Mouse (Mus musculus) T-helper 2 cell (primary cell): ENCODE measurements around the gene Olfr646.

ENCODE experiments used
- in situ Hi-C: fragments of 300-600 bp; cut with MboI, MseI; formaldehyde crosslinking; loops from one replicate; pipeline ENCODE4 v1.15.1; 2025; ENCODE audit warnings: high pct_unique_total_duplicates

Olfr646 gene

DNA sequence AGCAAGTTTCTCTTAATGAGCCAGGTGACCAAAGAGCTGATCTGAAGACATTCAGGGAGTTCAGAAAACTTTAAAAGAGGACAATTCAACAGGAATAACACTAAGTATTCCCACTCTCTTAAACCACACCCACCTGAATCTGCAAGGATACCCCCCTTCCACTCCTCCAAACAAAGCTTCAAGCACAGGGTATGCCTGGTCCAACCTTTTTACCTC, at the start of gene Olfr646:
Gene Olfr646, plus strand, starts transcription at position 117 of the 216 bp plus-strand sequence.
- in situ Hi-C loops: no loop called here

DNA sequence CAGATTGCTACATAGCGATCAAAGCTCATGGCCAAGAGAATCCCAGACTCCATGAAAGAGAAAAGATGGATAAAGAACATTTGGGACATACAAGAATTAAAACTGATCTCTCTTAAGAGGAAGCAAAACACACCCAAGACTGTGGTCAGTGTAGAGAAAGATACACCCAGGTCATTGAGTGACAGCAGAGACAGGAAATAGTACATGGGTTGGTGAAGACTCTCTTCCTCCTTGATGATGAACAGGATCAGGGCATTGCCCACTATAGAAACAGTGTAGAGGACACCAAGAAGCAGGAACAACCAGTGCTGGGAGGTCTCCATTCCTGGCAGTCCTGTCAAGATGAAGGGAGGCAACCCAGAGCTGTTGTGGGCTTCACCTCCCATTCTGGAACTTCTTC, 45.5 kb upstream of the Olfr646 start:
- in situ Hi-C loops: no loop called here

DNA sequence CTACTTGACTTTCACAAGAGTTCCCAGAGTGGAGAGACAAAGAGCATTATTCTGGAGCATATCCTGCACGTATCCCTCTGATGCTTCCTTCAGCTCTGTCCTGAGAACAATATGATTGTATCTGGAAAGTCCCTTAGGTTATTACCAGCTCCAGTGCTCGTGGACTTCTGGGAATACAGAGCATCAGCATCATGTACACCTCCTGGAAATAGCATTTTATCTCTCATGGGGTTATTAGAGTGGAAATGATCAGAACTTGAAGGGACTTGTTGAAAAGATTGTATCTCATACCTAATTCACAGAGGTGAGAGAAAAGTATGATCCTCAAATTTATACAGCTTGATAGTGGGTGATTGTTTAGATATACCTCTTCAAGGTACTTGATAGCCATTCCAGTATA, 43.3 kb upstream of the Olfr646 start, which contains the start of gene 4930516K23Rik:
Gene 4930516K23Rik, minus strand, starts transcription at position 101 of the 400 bp plus-strand sequence.
- in situ Hi-C loops: no loop called here

DNA sequence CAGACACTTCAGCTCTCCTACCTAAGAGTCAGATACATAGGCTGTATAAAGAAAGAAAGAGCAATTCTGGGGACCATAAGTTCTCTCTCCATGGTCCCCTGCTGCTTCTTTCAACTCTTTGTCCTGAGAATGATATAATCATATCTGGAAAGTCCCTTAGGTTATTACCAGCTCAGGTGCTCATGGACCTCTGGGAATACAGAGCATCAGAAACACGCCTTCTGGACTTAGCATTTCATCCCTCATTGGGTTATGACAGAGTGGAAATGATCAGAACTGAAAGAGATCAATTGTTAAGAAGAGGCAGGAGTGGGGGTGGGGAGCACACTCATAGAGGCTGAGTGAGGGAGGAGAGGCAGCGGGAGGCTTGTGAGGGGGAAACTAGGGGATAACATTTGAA, 32.9 kb upstream of the Olfr646 start, which contains the start of gene Olfr644:
Gene Olfr644, minus strand, starts transcription at position 101 of the 400 bp plus-strand sequence.
- in situ Hi-C loops: no loop called here

DNA sequence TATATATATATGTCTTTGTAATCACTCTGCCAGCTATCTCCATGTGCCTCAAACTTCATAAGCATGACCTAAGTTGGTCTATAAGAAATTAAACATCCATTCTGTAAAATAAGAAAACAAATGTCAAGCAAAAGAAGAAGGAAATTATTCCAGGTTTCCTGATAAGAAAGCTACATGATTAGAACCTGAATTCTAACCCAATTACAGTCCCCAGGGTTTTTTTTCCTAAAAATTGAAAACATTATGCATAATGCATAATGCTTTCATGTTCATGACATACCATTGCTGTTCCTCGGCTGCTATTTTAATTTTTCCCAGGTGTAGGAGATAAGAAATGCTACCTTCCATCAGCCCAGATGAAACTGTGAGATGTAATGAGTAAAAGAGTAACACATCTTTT, 19.3 kb upstream of the Olfr646 start, which contains the start of gene Olfr645:
Gene Olfr645, minus strand, starts transcription at position 101 of the 400 bp plus-strand sequence.
- in situ Hi-C loops: no loop called here

DNA sequence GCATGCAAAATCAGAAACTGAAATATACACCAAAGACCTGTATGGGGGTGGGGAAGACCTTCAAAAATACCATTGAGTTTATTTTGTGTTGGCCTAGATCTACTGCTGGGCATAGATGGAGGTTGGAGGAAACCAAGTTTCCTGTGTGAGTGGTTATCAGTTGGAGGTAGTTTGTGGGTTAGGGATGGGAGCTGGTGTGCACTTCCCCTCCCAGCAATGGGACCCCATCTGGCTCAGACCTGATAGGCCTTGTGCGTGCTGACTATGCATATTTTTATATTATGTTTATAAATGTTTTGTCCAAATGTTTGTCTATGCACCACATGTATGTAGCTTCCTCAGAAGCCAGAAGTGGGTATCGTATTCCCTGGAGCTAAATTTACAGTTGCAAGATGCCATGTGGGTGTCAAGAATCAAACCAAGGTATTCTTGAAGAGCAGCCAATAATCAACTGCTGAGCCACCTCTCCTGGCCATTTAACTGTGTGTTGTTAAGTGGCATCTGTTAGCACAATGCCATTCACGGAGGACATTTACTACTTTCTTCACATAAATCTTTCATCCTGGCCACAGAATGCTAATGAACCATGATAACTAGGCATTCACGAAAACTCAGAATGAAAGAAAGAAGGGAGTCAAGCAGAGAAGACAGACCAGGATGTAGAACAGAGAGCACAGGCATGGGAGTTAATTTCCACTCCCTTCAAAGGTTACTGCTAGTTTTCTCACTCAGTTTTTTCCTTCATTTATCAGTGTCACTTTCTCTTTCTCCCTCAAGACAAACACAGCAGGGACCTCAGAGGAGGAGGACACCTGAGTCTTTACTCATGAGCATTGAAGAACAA, 538 bp upstream of the Olfr646 start:
- in situ Hi-C loops: no loop called here

DNA sequence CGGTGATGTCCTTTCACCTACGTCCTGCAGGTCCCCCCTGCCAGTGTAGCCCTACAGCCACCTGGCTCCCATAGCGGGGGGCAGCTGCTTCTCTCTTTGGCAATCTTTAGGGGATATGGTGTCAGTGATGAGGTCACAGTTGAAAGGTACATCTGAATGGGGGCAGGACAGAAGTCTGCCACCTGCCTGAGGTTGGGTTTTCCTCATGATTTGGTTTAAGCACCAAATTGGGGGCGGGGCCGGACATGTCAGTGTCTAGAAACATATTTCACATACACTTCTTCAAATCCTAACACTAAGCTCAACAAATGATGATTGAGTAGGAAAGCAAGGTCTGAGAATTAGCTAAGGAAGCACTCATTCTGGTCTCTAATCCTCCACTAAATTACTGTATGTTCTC, 25.1 kb downstream of the Olfr646 start, which contains the start of gene Ubqln5:
Gene Ubqln5, minus strand, starts transcription at position 101 of the 400 bp plus-strand sequence.
- in situ Hi-C loops: no loop called here

DNA sequence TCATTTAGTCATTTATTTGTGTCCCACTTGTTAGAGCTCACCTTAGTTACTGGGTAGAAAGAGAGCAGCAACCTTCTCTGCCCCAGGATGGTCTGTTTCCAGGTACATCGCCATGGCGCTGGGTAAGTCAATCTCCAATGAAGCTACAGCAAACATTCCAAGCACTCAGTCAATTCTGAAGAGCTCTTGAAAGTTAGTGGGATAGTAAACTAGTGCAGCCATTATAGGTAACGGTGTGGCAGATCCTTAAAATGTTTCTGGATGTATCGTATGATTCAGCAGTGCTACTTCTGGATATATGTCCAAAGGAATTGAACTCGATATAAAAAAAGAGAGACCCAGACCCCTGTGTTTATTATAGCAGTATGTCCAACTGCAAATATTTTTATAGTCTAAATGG, 32.6 kb downstream of the Olfr646 start, which contains the start of gene Olfr643:
Gene Olfr643, minus strand, starts transcription at position 101 of the 400 bp plus-strand sequence.
- in situ Hi-C loops: no loop called here

DNA sequence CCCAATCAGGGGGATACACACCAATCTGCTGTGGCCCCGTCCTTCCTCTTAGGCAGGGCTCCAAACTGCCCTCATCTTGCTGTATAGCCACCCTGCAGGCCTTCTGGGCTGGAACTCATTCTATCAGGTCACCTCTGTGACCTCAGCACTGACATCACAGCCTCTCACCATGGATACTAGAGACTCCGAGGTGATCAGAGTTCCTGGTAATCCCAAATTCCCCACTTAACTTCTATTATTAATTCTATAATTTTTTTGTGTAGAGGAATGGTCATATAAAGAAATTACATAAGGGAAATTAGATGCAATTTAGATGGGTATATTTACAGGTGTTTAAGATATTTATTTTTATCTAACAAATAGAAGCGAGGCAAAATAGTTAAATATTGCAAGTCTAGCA, 38.5 kb downstream of the Olfr646 start, which contains the start of gene Ubqln3:
Gene Ubqln3, minus strand, starts transcription at position 101 of the 400 bp plus-strand sequence.
- in situ Hi-C loops: no loop called here

DNA sequence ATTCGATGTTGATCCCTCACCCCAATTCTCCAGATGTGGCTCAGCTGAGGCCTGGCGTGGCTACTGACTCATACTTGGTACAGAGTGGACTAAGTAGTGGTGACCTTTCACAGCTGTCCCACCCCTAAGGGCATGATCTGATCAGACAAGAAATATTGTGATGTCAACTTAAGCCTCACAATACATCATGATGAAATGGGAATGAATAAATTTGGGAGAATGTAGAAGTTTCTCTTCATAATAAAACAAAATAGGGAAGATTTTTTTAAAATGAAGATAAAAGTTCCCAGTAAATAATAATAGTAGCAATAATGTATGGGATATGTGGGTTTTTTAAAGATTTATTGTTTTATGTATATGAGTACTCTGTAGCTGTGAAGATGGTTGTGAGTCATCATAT, 45.8 kb downstream of the Olfr646 start, which contains the start of gene Ubqlnl:
Gene Ubqlnl, minus strand, starts transcription at position 101 of the 400 bp plus-strand sequence.
- in situ Hi-C loops: no loop called here
